In the genomic region with DNA sequence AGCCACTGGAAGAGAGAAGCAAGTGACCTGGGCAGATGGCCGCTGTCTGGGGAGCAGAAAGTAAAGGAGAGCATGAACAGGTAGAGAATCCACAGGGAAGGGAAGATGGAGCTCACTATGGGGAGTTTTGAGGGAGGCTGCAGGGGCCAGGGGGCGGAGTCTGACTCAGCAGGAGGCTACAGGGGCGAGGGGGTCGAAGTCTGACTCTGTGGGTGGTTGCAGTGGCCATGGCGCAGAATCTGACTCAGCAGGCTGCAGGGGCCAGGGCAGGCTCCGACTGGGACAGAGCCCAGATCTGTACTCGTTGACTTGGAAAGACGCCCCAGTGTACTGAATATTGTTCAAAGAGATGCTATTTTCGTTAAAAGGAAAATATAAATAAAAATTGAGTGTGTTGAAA, we compare ENCODE assay signal across 7 mouse cellular contexts. TPM values are rescaled to one million over a fixed set of nuclear protein-coding genes. Genes with fewer than 3 reads are reported as not detected.
DNase-seq lines count a peak whose midpoint lies in the region; ATAC-seq lines count a peak whose summit lies in the region.

No protein-coding gene starts in this region.

- peaks cover 23% of the 10 kb centered on the region for H3K27me3 ChIP-seq in embryonic facial prominence, embryonic 10.5 days (replicated peaks; ENCODE audit: low read depth, poor library complexity, severe bottlenecking)
- peaks cover 2% of the 10 kb centered on the region; the same call in 1 of the 2 replicates for H3K27me3 ChIP-seq in limb, embryonic 11.5 days (ENCODE audit: control insufficient read depth, insufficient read depth, low read length)

- no peak for ATAC-seq in limb, embryonic 11.5 days (ENCODE audit: insufficient number of reproducible peaks, low FRiP score, low TSS enrichment, low read depth)
- ATAC-seq in inflammation-experienced regulatory T-cells, adult 6 months: no peak

- H3K4me1 ChIP-seq in embryonic facial prominence, embryonic 10.5 days: peaks cover 13% of the 10 kb centered on the region
- H3K4me1 ChIP-seq in limb, embryonic 11.5 days (ENCODE audit: control insufficient read depth, insufficient read depth, low read length): no peaks in the 10 kb centered on the region

- H3K9ac ChIP-seq in limb, embryonic 11.5 days (ENCODE audit: low read length): no peak overlapping the region

- H3K4me2 ChIP-seq in limb, embryonic 11.5 days (ENCODE audit: low read depth, severe bottlenecking): peak overlapping the region; percentile 13; the same call in 1 of the 2 replicates

- peak overlapping the region; percentile 26; the same call in 1 of the 2 replicates for H3K4me3 ChIP-seq in embryonic facial prominence, embryonic 10.5 days
- no peak overlapping the region for H3K4me3 ChIP-seq in limb, embryonic 11.5 days (ENCODE audit: low read depth, low read length)

- DNase-seq in ovary, adult 18-20 months (ENCODE audit: low spot score): peak; percentile 50
- DNase-seq in ovary, postnatal 10 days (ENCODE audit: low spot score): no peak
- peak; percentile 58 for DNase-seq in embryonic facial prominence, embryonic 10.5 days (ENCODE audit: low spot score)
- peak; percentile 23 to 40 for DNase-seq in heart, postnatal 14 days
- DNase-seq in limb, embryonic 11.5 days (ENCODE audit: low spot score): peak; percentile 32
- DNase-seq in right cerebral cortex, postnatal 36 days (ENCODE audit: low spot score in 2 of 2): no peak

- intact Hi-C loops in heart, postnatal 14 days (cut with DNase I): no loop called here

- no peaks in the 10 kb centered on the region for H3K9me3 ChIP-seq in embryonic facial prominence, embryonic 10.5 days
- H3K9me3 ChIP-seq in limb, embryonic 11.5 days (ENCODE audit: control insufficient read depth, low read length): no peaks in the 10 kb centered on the region

- WGBS in embryonic facial prominence, embryonic 10.5 days: 14% methylated on average over 9 of the region's 9 CpGs
- 25% methylated on average over 9 of the region's 9 CpGs for WGBS in limb, embryonic 11.5 days

- H3K36me3 ChIP-seq in embryonic facial prominence, embryonic 10.5 days (replicated peaks): no peaks in the 10 kb centered on the region
- H3K36me3 ChIP-seq in limb, embryonic 11.5 days (ENCODE audit: control insufficient read depth, insufficient read depth, low read length): no peaks in the 10 kb centered on the region

- no peak overlapping the region for H3K27ac ChIP-seq in embryonic facial prominence, embryonic 10.5 days (replicated peaks)
- no peak overlapping the region for H3K27ac ChIP-seq in limb, embryonic 11.5 days (replicated peaks; ENCODE audit: low read depth, low read length)

RNA-seq across cellular contexts. Expression of gene Gucy1b2, which starts 8.9 kb away (rescaled TPM):
- not detected in 2 replicates for polyA plus RNA-seq in embryonic facial prominence, embryonic 10.5 days (2016; fragmentation: Nextera tagmentation; extraction: Ambion mirVana)
- not detected for total RNA-seq in heart, postnatal 14 days (2021)
- polyA plus RNA-seq in limb, embryonic 11.5 days (2014; fragmentation: Nextera tagmentation; extraction: Ambion mirVana): 0.05 and 0.20 TPM in 2 replicates
- polyA plus RNA-seq in inflammation-experienced regulatory T-cells, adult 6 months (2017; shearing (Covaris generic)): not detected

Comparison
In these comparisons a context has a peak if more than half of its experiments do, and no peak if none do; other contexts are left out.
1. DNase-seq: peak in ovary, adult 18-20 months (single experiment), embryonic facial prominence, embryonic 10.5 days (single experiment), heart, postnatal 14 days (2 of 2) and limb, embryonic 11.5 days (single experiment); none in ovary, postnatal 10 days (single experiment) and right cerebral cortex, postnatal 36 days (0 of 2).